Mouse (Mus musculus) megakaryocyte, embryonic 14.5 days (primary cell): ENCODE data around the gene 1700024P04Rik.

Experiments used
- FLI1 ChIP-seq: IDR thresholded peaks from 2 replicates; pipeline ENCODE4 v1.6.1; 2012; ENCODE audit warnings: low read length, inconsistent platforms, mixed read lengths
- GATA1 ChIP-seq: IDR thresholded peaks from 3 replicates; pipeline ENCODE4 v1.6.1; 2012; ENCODE audit warnings: mixed read lengths, low read length, inconsistent platforms, borderline replicate concordance

- TF ChIP-seq GATA1 (no peak), FLI1 (no peak)
Observed at GRCm38 (mm10) chr13:99030579-99031200, 46.3 kb upstream of the 1700024P04Rik start.
